Mouse (Mus musculus) heart, adult 2 months (tissue): ENCODE measurements around the gene Hoxd12. TPM values are rescaled to one million over a fixed set of nuclear protein-coding genes. Genes with fewer than 3 reads are reported as not detected.
A peak's percentile ranks its signal among the peaks of the same experiment; 100 is the strongest.

Experiments
- DNase-seq, 2 experiments: peaks; one replicate each; pipeline ENCODE4 v3.0.0; 2021
- H3K27ac ChIP-seq: fragments of 200-600 bp; 2 replicates; pipeline ENCODE4 v1.8.1; 2022
- H3K27me3 ChIP-seq: fragments of 200-500 bp; 2 replicates; pipeline ENCODE4 v1.6.1; 2012; ENCODE audit warnings: mild to moderate bottlenecking, low read length, inconsistent platforms, mixed read lengths; ENCODE audit not compliant: control insufficient read depth, insufficient read depth
- H3K36me3 ChIP-seq: fragments of 200-500 bp; 2 replicates; pipeline ENCODE4 v1.6.1; 2012; ENCODE audit warnings: low read length, inconsistent platforms; ENCODE audit not compliant: control insufficient read depth, insufficient read depth
- H3K4me1 ChIP-seq: fragments of 200-500 bp; 2 replicates; pipeline ENCODE4 v1.6.1; 2011; ENCODE audit warnings: low read length; ENCODE audit not compliant: control insufficient read depth, insufficient read depth
- H3K4me3 ChIP-seq: fragments of 200-600 bp; 2 replicates; pipeline ENCODE4 v1.8.1; 2022
- H3K79me2 ChIP-seq: fragments of 200-500 bp; replicated peaks from 2 replicates; pipeline ENCODE4 v1.6.1; 2012; ENCODE audit warnings: mild to moderate bottlenecking, inconsistent platforms, low read length, moderate library complexity, mixed read lengths; ENCODE audit not compliant: control insufficient read depth, insufficient read depth
- H3K9ac ChIP-seq: fragments of 200-500 bp; 2 replicates; pipeline ENCODE4 v1.6.1; 2012; ENCODE audit warnings: low read depth, mild to moderate bottlenecking, control low read depth, inconsistent platforms, low read length, mixed read lengths
- CTCF ChIP-seq: fragments of 200-600 bp; IDR thresholded peaks from 2 replicates; pipeline ENCODE4 v1.8.1; 2022; ENCODE audit warnings: antibody characterized with exemption, mild to moderate bottlenecking, moderate library complexity
- EP300 ChIP-seq: fragments of 200-500 bp; IDR thresholded peaks from 2 replicates; pipeline ENCODE4 v1.6.1; 2011; ENCODE audit warnings: low read depth, low read length, control low read depth; ENCODE audit not compliant: insufficient read depth
- POLR2A ChIP-seq: fragments of 200-500 bp; IDR thresholded peaks from 2 replicates; pipeline ENCODE4 v1.6.1; 2011; ENCODE audit warnings: mild to moderate bottlenecking, low read depth, low read length, control low read depth; ENCODE audit not compliant: insufficient read depth
- WGBS: fragments of 180-500 bp; shearing (Covaris S2); methylation state at CpG from one replicate; pipeline ENCODE4 v1.1.7; 2018; 5-methylcytosine and 5-hydroxymethylcytosine counted together
- intact Hi-C: fragments of 180-260 bp; cut with DNase I; formaldehyde crosslinking; loops from one replicate; pipeline ENCODE4 v1.15.1; 2025
- polyA plus RNA-seq: library from polyadenylated mRNA; depleted of rRNA; stranded (reverse); fragments of >200 nt; gene quantifications from 2 replicates; pipeline ENCODE4 v1.2.3, GENCODE M21; 2012
- total RNA-seq, 2 experiments: library from RNA; stranded (reverse); gene quantifications; 2 replicates each; pipeline ENCODE4 v1.2.3; 2021

The Hoxd12 gene
- total and polyA plus RNA-seq, 3 experiments, result not detected

GRCm38 (mm10) chr2:74691995-74692807 is 17.4 kb downstream of the Hoxd12 start:
- TF ChIP-seq POLR2A (no peak), CTCF (no peak), EP300 (no peak)
- intact Hi-C loops, result loop anchor here (10.0 kb wide), 1 partner anchor 1417 kb away; the partner anchor contains the start of gene Sp9

GRCm38 (mm10) chr2:74692808-74693431 is 18.1 kb downstream of the Hoxd12 start:
- no peak overlapping the region for H3K4me3 ChIP-seq
- H3K27me3 ChIP-seq, result peaks cover 39% of the 10 kb centered on the region
- no peaks in the 10 kb centered on the region for H3K36me3 ChIP-seq
- TF ChIP-seq POLR2A (no peak), EP300 (no peak), CTCF (no peak)
- no peak overlapping the region for H3K9ac ChIP-seq
- whole genome bisulfite sequencing, result 3% methylated on average over 20 of the region's 20 CpGs
- no peaks in the 10 kb centered on the region for H3K4me1 ChIP-seq
- H3K79me2 ChIP-seq, result no peaks in the 10 kb centered on the region
- intact Hi-C loops, result loop anchor here (10.0 kb wide), 1 partner anchor 1418 kb away; the partner anchor contains the start of gene Sp9
- DNase-seq, result no peak
- no peak overlapping the region for H3K27ac ChIP-seq

More at GRCm38 (mm10) chr2:74691995-74692807, 17.4 kb downstream of the Hoxd12 start:
- Histone ChIP-seq H3K27ac (no peak overlapping the region), H3K4me3 (no peak overlapping the region), H3K36me3 (no peaks in the 10 kb centered on the region), H3K9ac (no peak overlapping the region), H3K4me1 (no peaks in the 10 kb centered on the region), H3K79me2 (no peaks in the 10 kb centered on the region), H3K27me3 (peaks cover 42% of the 10 kb centered on the region)
- no peak for DNase-seq
- WGBS, result 6% methylated on average over 35 of the region's 35 CpGs

- no peak overlapping the region for H3K9ac ChIP-seq
- H3K27me3 ChIP-seq, result peaks cover 44% of the 10 kb centered on the region
- H3K27ac ChIP-seq, result no peak overlapping the region
- 14% methylated on average over 4 of the region's 4 CpGs for WGBS
- TF ChIP-seq POLR2A, result no peak
- no peak for TF ChIP-seq CTCF
- TF ChIP-seq EP300, result no peak
- H3K4me1 ChIP-seq, result no peaks in the 10 kb centered on the region
- no peaks in the 10 kb centered on the region for H3K79me2 ChIP-seq
- intact Hi-C loops, result loop anchor here (10.0 kb wide), 1 partner anchor 1419 kb away; the partner anchor contains the start of gene Sp9
- no peak for DNase-seq
- H3K36me3 ChIP-seq, result no peaks in the 10 kb centered on the region
- no peak overlapping the region for H3K4me3 ChIP-seq
These were observed 18.6 kb downstream of the Hoxd12 start for GRCm38 (mm10) chr2:74693432-74693827.

- H3K27me3 ChIP-seq, result peaks cover 47% of the 10 kb centered on the region
These were observed 19.3 kb downstream of the Hoxd12 start for GRCm38 (mm10) chr2:74694066-74694465.

GRCm38 (mm10) chr2:74695383-74695782 is 20.6 kb downstream of the Hoxd12 start:
- Histone ChIP-seq H3K4me3 (no peak overlapping the region), H3K79me2 (no peaks in the 10 kb centered on the region), H3K27ac (no peak overlapping the region), H3K9ac (no peak overlapping the region), H3K27me3 (peaks cover 52% of the 10 kb centered on the region), H3K4me1 (no peaks in the 10 kb centered on the region), H3K36me3 (no peaks in the 10 kb centered on the region)
- WGBS, result 4% methylated on average over 1 of the region's 1 CpGs
- no peak for DNase-seq
- no peak for TF ChIP-seq POLR2A
- no peak for TF ChIP-seq EP300
- no peak for TF ChIP-seq CTCF
- intact Hi-C loops, result loop anchor here (10.0 kb wide), 1 partner anchor 1421 kb away; the partner anchor contains the start of gene Sp9

More at GRCm38 (mm10) chr2:74694066-74694465, 19.3 kb downstream of the Hoxd12 start:
- no peak overlapping the region for H3K9ac ChIP-seq
- TF ChIP-seq CTCF, result peak; percentile 53
- TF ChIP-seq POLR2A, result no peak
- DNase-seq, result no peak
- H3K27ac ChIP-seq, result no peak overlapping the region
- no peaks in the 10 kb centered on the region for H3K79me2 ChIP-seq
- H3K4me1 ChIP-seq, result no peaks in the 10 kb centered on the region
- H3K4me3 ChIP-seq, result no peak overlapping the region
- intact Hi-C loops, result loop anchor here (10.0 kb wide), 1 partner anchor 1419 kb away; the partner anchor contains the start of gene Sp9
- WGBS, result 6% methylated on average over 16 of the region's 16 CpGs
- H3K36me3 ChIP-seq, result no peaks in the 10 kb centered on the region
